Mouse (Mus musculus) CH12.LX (cell line): ENCODE data around the gene Marveld1. TPM values are rescaled to one million over a fixed set of nuclear protein-coding genes. Genes with fewer than 3 reads are reported as not detected.

Source experiments
- DNase-seq: peaks from one replicate; pipeline ENCODE4 v3.0.0-alpha.2; 2013; ENCODE audit errors: extremely low read depth
- H3K27ac ChIP-seq: 2 replicates; pipeline ENCODE4 v1.5.1; 2012; ENCODE audit warnings: low read depth, mild to moderate bottlenecking, control low read depth, moderate library complexity; ENCODE audit not compliant: insufficient read depth
- H3K27me3 ChIP-seq: replicated peaks from 2 replicates; pipeline ENCODE3; 2012; ENCODE audit warnings: inconsistent platforms
- H3K36me3 ChIP-seq, 2 experiments: replicated peaks in 1 of 2; 2 replicates each; pipeline versions ENCODE3 to v1.6.1; 2012; ENCODE audit warnings: inconsistent platforms in 1 of 2, low read length in 1 of 2, mild to moderate bottlenecking in 1 of 2, mixed read lengths in 1 of 2, moderate library complexity in 1 of 2; ENCODE audit not compliant: control insufficient read depth in 1 of 2, insufficient read depth in 1 of 2
- H3K4me1 ChIP-seq, 2 experiments: 2 replicates each; pipeline ENCODE4 v1.6.1; 2012; ENCODE audit warnings: inconsistent platforms in 1 of 2, moderate library complexity in 1 of 2; ENCODE audit not compliant: insufficient read depth in 2 of 2, control insufficient read depth in 1 of 2
- H3K4me2 ChIP-seq: 2 replicates; pipeline ENCODE4 v1.6.1; 2012; ENCODE audit warnings: low read depth, mild to moderate bottlenecking, control low read depth; ENCODE audit not compliant: poor library complexity, insufficient read depth, severe bottlenecking
- H3K4me3 ChIP-seq, 3 experiments: fragments of 150-350 bp in 1 of 3; sonication (generic) in 1 of 3; replicated peaks in 1 of 3; 2 replicates each; pipeline versions ENCODE3 to v1.5.1; 2011 to 2012; ENCODE audit warnings: low read depth in 2 of 3, low read length in 2 of 3, mild to moderate bottlenecking in 2 of 3, moderate library complexity in 2 of 3, control low read depth in 1 of 3, improper control_type of control experiment in 1 of 3, inconsistent platforms in 1 of 3, mixed read lengths in 1 of 3; ENCODE audit not compliant: poor library complexity in 1 of 3
- H3K79me2 ChIP-seq: replicated peaks from 2 replicates; pipeline ENCODE4 v1.6.1; 2012; ENCODE audit warnings: mild to moderate bottlenecking, moderate library complexity; ENCODE audit not compliant: control insufficient read depth, poor library complexity, insufficient read depth, severe bottlenecking; ENCODE audit errors: extremely low read depth
- H3K9ac ChIP-seq: 2 replicates; pipeline ENCODE4 v1.6.1; 2012; ENCODE audit warnings: low read depth, mild to moderate bottlenecking, control low read depth, moderate library complexity; ENCODE audit not compliant: insufficient read depth
- H3K9me3 ChIP-seq: replicated peaks from 2 replicates; pipeline ENCODE3; 2012; ENCODE audit warnings: low read length, inconsistent platforms, mixed read lengths
- CTCF ChIP-seq, 2 experiments: IDR thresholded peaks in 1 of 2; conservative IDR thresholded peaks in 1 of 2; 2 replicates each; pipeline ENCODE4 v1.5.1; 2011 to 2012; ENCODE audit warnings: low read depth in 2 of 2, low read length in 2 of 2, improper control_type of control experiment in 1 of 2, inconsistent platforms in 1 of 2, mild to moderate bottlenecking in 1 of 2, moderate library complexity in 1 of 2
- E2F4 ChIP-seq: IDR thresholded peaks from 2 replicates; pipeline ENCODE4 v1.6.1; 2011; ENCODE audit warnings: low read depth, low read length, improper control_type of control experiment; ENCODE audit not compliant: insufficient replicate concordance
- ELF1 ChIP-seq: IDR thresholded peaks from 2 replicates; pipeline ENCODE4 v1.6.1; 2014; ENCODE audit warnings: low read depth, mild to moderate bottlenecking, inconsistent platforms, low read length, improper control_type of control experiment
- HCFC1 ChIP-seq: IDR thresholded peaks from 2 replicates; pipeline ENCODE4 v1.6.1; 2012; ENCODE audit warnings: low read depth, mild to moderate bottlenecking, inconsistent platforms, low read length, improper control_type of control experiment
- IRF4 ChIP-seq: IDR thresholded peaks from 2 replicates; pipeline ENCODE4 v1.6.1; 2014; ENCODE audit warnings: low read depth, mild to moderate bottlenecking, inconsistent platforms, low read length, improper control_type of control experiment
- JUND ChIP-seq: conservative IDR thresholded peaks from 2 replicates; pipeline ENCODE4 v1.6.1; 2011; ENCODE audit warnings: low read depth, low read length, improper control_type of control experiment
- KAT2A ChIP-seq: IDR thresholded peaks from 2 replicates; pipeline ENCODE4 v1.6.1; 2012; ENCODE audit warnings: low read length, improper control_type of control experiment, inconsistent platforms; ENCODE audit not compliant: insufficient replicate concordance
- MAX ChIP-seq: IDR thresholded peaks from 2 replicates; pipeline ENCODE4 v1.6.1; 2011; ENCODE audit warnings: low read length, improper control_type of control experiment
- NELFE ChIP-seq: IDR thresholded peaks from 2 replicates; pipeline ENCODE4 v1.6.1; 2011; ENCODE audit warnings: low read depth, low read length, improper control_type of control experiment
- POLR2A ChIP-seq: IDR thresholded peaks from 2 replicates; pipeline ENCODE4 v1.6.1; 2011; ENCODE audit warnings: low read depth, mild to moderate bottlenecking, improper control_type of control experiment, low read length
- POLR2AphosphoS2 ChIP-seq: IDR thresholded peaks from 2 replicates; pipeline ENCODE4 v1.6.1; 2011; ENCODE audit warnings: low read depth, low read length, improper control_type of control experiment
- RCOR1 ChIP-seq: conservative IDR thresholded peaks from 2 replicates; pipeline ENCODE4 v1.6.1; 2012; ENCODE audit warnings: low read depth, mild to moderate bottlenecking, inconsistent platforms, low read length, improper control_type of control experiment
- SIN3A ChIP-seq: IDR thresholded peaks from 2 replicates; pipeline ENCODE4 v1.6.1; 2012; ENCODE audit warnings: low read length, improper control_type of control experiment, inconsistent platforms
- SMC3 ChIP-seq: IDR thresholded peaks from 2 replicates; pipeline ENCODE4 v1.6.1; 2011; ENCODE audit warnings: low read depth, low read length, improper control_type of control experiment
- TCF12 ChIP-seq: IDR thresholded peaks from 2 replicates; pipeline ENCODE4 v1.6.1; 2014; ENCODE audit warnings: low read depth, mild to moderate bottlenecking, inconsistent platforms, low read length, improper control_type of control experiment
- USF1 ChIP-seq: IDR thresholded peaks from 2 replicates; pipeline ENCODE4 v1.6.1; 2014; ENCODE audit warnings: low read depth, mild to moderate bottlenecking, inconsistent platforms, low read length, improper control_type of control experiment
- dilution Hi-C: fragments of 300-500 bp; cut with MboI; formaldehyde crosslinking; loops from 2 replicates; pipeline ENCODE4 v1.14.3; 2020; ENCODE audit warnings: low sequenced_read_pairs; ENCODE audit not compliant: extremely low pct_unique_long_range_greater_than_20kb, extremely low pct_ligation_motif_present
- in situ Hi-C: fragments of 300-500 bp; cut with MboI; formaldehyde crosslinking; loops from 3 replicates; pipeline ENCODE4 v1.14.3; 2019; ENCODE audit warnings: low sequenced_read_pairs, low pct_ligation_motif_present, low pct_unique_long_range_greater_than_20kb, mixed read lengths
- polyA plus RNA-seq: library from polyadenylated mRNA; unstranded; fragments of >175 nt; gene quantifications from 2 replicates; pipeline ENCODE4 v1.2.1, GENCODE M21; 2012; ENCODE audit warnings: low read depth; ENCODE audit not compliant: insufficient read length
- total RNA-seq, 2 experiments: library from RNA; depleted of rRNA; stranded (reverse); fragments of 300-350 nt in 1 of 2; fragments of >200 nt in 1 of 2; gene quantifications; 2 replicates each; pipeline ENCODE4 v1.2.3; 2012 to 2014

Gene Marveld1
- total and polyA plus RNA-seq, 3 experiments: 0.07 TPM; not detected in 2

GRCm38 (mm10) chr19:42135070-42135469 lies 12.1 kb upstream of the Marveld1 start:
- Histone ChIP-seq H3K9ac (no peak overlapping the region), H3K36me3 (no peaks in the 10 kb centered on the region), H3K27me3 (no peaks in the 10 kb centered on the region), H3K79me2 (no peaks in the 10 kb centered on the region), H3K9me3 (no peaks in the 10 kb centered on the region), H3K4me3 (no peak overlapping the region), H3K4me1 (peaks cover 4 to 19% of the 10 kb centered on the region in 2 experiments; a peak in 3 of 4 replicates), H3K4me2 (no peak overlapping the region), H3K27ac (no peak overlapping the region)
- TF ChIP-seq NELFE (no peak), IRF4 (no peak), USF1 (no peak), MAX (no peak), RCOR1 (no peak), POLR2A (no peak)
- DNase-seq: no peak
- in situ Hi-C loops: no loop called here
- dilution Hi-C loops: no loop called here

- Histone ChIP-seq H3K4me3 (no peak overlapping the region), H3K4me1 (peaks cover 2 to 13% of the 10 kb centered on the region in 2 experiments; a peak in 2 of 4 replicates), H3K79me2 (no peaks in the 10 kb centered on the region), H3K36me3 (no peaks in the 10 kb centered on the region), H3K27me3 (no peaks in the 10 kb centered on the region), H3K4me2 (no peak overlapping the region), H3K27ac (no peak overlapping the region), H3K9me3 (no peaks in the 10 kb centered on the region), H3K9ac (no peak overlapping the region)
- no peak for DNase-seq
- in situ Hi-C loops (no loop called here), dilution Hi-C loops (no loop called here)
- TF ChIP-seq POLR2AphosphoS2: no peak
- no peak for TF ChIP-seq E2F4
- TF ChIP-seq NELFE: no peak
- no peak for TF ChIP-seq CTCF (conservative IDR thresholded peaks at IDR 0.05 in 1 of 2, IDR thresholded peaks at IDR 0.05 in 1 of 2; ENCODE audit: low read depth in 2 of 2, low read length in 2 of 2)
- TF ChIP-seq SMC3: no peak
- TF ChIP-seq HCFC1: no peak
- TF ChIP-seq TCF12: no peak
- no peak for TF ChIP-seq ELF1
- TF ChIP-seq IRF4: no peak
Measured at GRCm38 (mm10) chr19:42136126-42136525, 11.1 kb upstream of the Marveld1 start.

GRCm38 (mm10) chr19:42137167-42137672 lies 10.0 kb upstream of the Marveld1 start:
- Histone ChIP-seq H3K79me2 (no peaks in the 10 kb centered on the region), H3K4me3 (no peak overlapping the region), H3K4me1 (peaks cover 2 to 13% of the 10 kb centered on the region in 2 experiments; a peak in 2 of 4 replicates), H3K27ac (no peak overlapping the region), H3K27me3 (no peaks in the 10 kb centered on the region), H3K9me3 (no peaks in the 10 kb centered on the region), H3K36me3 (no peaks in the 10 kb centered on the region), H3K9ac (no peak overlapping the region), H3K4me2 (no peak overlapping the region)
- in situ Hi-C loops: no loop called here
- no peak for DNase-seq
- dilution Hi-C loops: no loop called here
- TF ChIP-seq KAT2A: no peak
- no peak for TF ChIP-seq E2F4
- TF ChIP-seq ELF1: no peak
- no peak for TF ChIP-seq RCOR1
- no peak for TF ChIP-seq JUND
- TF ChIP-seq SIN3A: no peak
